Comparison of ENCODE assay signal across 22 mouse cellular contexts in the genomic region with DNA sequence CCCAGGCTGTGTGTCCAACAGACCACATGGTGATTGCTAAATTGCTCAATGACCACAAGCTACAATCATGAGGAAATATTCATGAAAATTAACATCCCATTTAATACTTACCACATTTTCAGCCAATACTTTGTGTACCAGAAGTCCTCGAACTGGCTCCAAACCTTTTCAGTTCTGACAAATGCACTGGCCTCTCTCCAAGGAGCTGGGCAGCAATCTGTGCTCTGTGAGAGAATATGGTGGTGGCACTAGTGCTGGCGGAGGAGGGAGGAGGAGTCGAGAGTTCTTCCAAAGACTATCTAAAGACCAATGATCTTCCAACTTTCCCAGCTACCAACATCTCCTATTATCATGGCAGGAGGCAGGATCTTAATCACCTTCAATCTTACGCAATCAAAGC.
DNase-seq lines count a peak whose midpoint lies in the region; ATAC-seq and TF ChIP-seq lines count a peak whose summit lies in the region.
"Had no signal": no experiment of that assay in that cellular context is flagged by ENCODE, and none has a peak within 500 bp of the region (broad histone marks: within the 10 kb centered on the region; RNA-seq: fewer than 3 reads in every experiment).

No protein-coding gene starts in this region.

- no peak overlapping the region for H3K4me2 ChIP-seq in forebrain, postnatal 0 days (ENCODE audit: low read depth)
- no peak overlapping the region for H3K4me2 ChIP-seq in forebrain, embryonic 12.5 days
- H3K4me2 ChIP-seq: embryonic facial prominence, embryonic 13.5 days; heart, embryonic 15.5 days; hindbrain, embryonic 15.5 days; kidney, embryonic 15.5 days; limb, embryonic 15.5 days had no signal

- H3K27me3 ChIP-seq in forebrain, postnatal 0 days (ENCODE audit: insufficient read depth, low read length) = no peaks in the 10 kb centered on the region
- H3K27me3 ChIP-seq in forebrain, embryonic 12.5 days = no peaks in the 10 kb centered on the region
- H3K27me3 ChIP-seq: embryonic facial prominence, embryonic 13.5 days; heart, embryonic 15.5 days; hindbrain, embryonic 15.5 days; kidney, embryonic 15.5 days; limb, embryonic 15.5 days had no signal

- H3K4me1 ChIP-seq in forebrain, postnatal 0 days (ENCODE audit: insufficient read depth) = no peaks in the 10 kb centered on the region
- H3K4me1 ChIP-seq in forebrain, embryonic 12.5 days = no peaks in the 10 kb centered on the region
- H3K4me1 ChIP-seq: heart, embryonic 15.5 days; hindbrain, embryonic 15.5 days; kidney, embryonic 15.5 days; limb, embryonic 15.5 days had no signal

- no peak overlapping the region for H3K4me3 ChIP-seq in forebrain, postnatal 0 days (ENCODE audit: low read depth, low read length)
- no peak overlapping the region for H3K4me3 ChIP-seq in forebrain, embryonic 12.5 days (replicated peaks)
- H3K4me3 ChIP-seq: embryonic facial prominence, embryonic 13.5 days; heart, adult 2 months; heart, embryonic 15.5 days; hindbrain, embryonic 15.5 days; kidney, embryonic 15.5 days; limb, embryonic 15.5 days had no signal

- no peak for ATAC-seq in forebrain, postnatal 0 days
- ATAC-seq in forebrain, embryonic 12.5 days (ENCODE audit: low FRiP score) = no peak
- ATAC-seq in megakaryocyte, adult 5-6 weeks (ENCODE audit: poor library complexity, severe bottlenecking) = no peak
- ATAC-seq: intestine, embryonic 16.5 days; lung, postnatal 0 days had no signal

- H3K9me3 ChIP-seq in forebrain, postnatal 0 days (ENCODE audit: low read length) = no peaks in the 10 kb centered on the region
- no peaks in the 10 kb centered on the region for H3K9me3 ChIP-seq in forebrain, embryonic 12.5 days
- H3K9me3 ChIP-seq: embryonic facial prominence, embryonic 13.5 days; heart, embryonic 15.5 days; hindbrain, embryonic 15.5 days; kidney, embryonic 15.5 days; limb, embryonic 15.5 days had no signal

- peak; percentile 2 for DNase-seq in adrenal gland, postnatal 10 days
- DNase-seq in adrenal gland, adult 2 months = no peak
- DNase-seq in forebrain, postnatal 0 days = peak; percentile 60
- DNase-seq in brain, adult 2 months (ENCODE audit: low read depth, low spot score) = peak; percentile 62
- peak; percentile 54 to 70 for DNase-seq in layer of hippocampus, postnatal 10 days (ENCODE audit: low spot score in 2 of 2)
- DNase-seq in retina, postnatal 1 day = no peak
- DNase-seq: cerebellum, adult 8-10 months; gastrocnemius, postnatal 14 days; heart, postnatal 4 days; kidney, postnatal 4 days; midbrain, embryonic 14.5 days; thymus, postnatal 36 days had no signal

- WGBS in forebrain, postnatal 0 days = 65% methylated on average over 4 of the region's 4 CpGs
- WGBS in forebrain, embryonic 12.5 days = 95% methylated on average over 4 of the region's 4 CpGs

- no peaks in the 10 kb centered on the region for H3K36me3 ChIP-seq in forebrain, postnatal 0 days (ENCODE audit: insufficient read depth)
- H3K36me3 ChIP-seq in forebrain, embryonic 12.5 days (replicated peaks) = no peaks in the 10 kb centered on the region
- H3K36me3 ChIP-seq: embryonic facial prominence, embryonic 13.5 days; heart, embryonic 15.5 days; hindbrain, embryonic 15.5 days; kidney, embryonic 15.5 days; limb, embryonic 15.5 days had no signal

- no peak overlapping the region for H3K9ac ChIP-seq in forebrain, postnatal 0 days
- no peak overlapping the region for H3K9ac ChIP-seq in forebrain, embryonic 12.5 days
- H3K9ac ChIP-seq: embryonic facial prominence, embryonic 13.5 days; heart, embryonic 15.5 days; hindbrain, embryonic 15.5 days; kidney, embryonic 15.5 days; limb, embryonic 15.5 days had no signal

- no peak overlapping the region for H3K27ac ChIP-seq in forebrain, postnatal 0 days (ENCODE audit: low read depth, low read length)
- no peak overlapping the region for H3K27ac ChIP-seq in forebrain, embryonic 12.5 days
- H3K27ac ChIP-seq: embryonic facial prominence, embryonic 13.5 days; heart, adult 2 months; heart, embryonic 15.5 days; hindbrain, embryonic 15.5 days; kidney, embryonic 15.5 days; limb, embryonic 15.5 days had no signal

- TF ChIP-seq CTCF in forebrain, postnatal 0 days (IDR thresholded peaks at IDR 0.05; ENCODE audit: low read depth) = no peak

Comparison
In these comparisons a context has a peak if more than half of its experiments do, and no peak if none do; other contexts are left out.
1. DNase-seq: peak in adrenal gland, postnatal 10 days (single experiment), forebrain, postnatal 0 days (single experiment), brain, adult 2 months (single experiment) and layer of hippocampus, postnatal 10 days (2 of 2); none in adrenal gland, adult 2 months (single experiment) and retina, postnatal 1 day (single experiment).